Mouse (Mus musculus) neural tube, embryonic 15.5 days (tissue): Measurements from ENCODE around the gene Nanos3. TPM values are rescaled to one million over a fixed set of nuclear protein-coding genes. Genes with fewer than 3 reads are reported as not detected.
A peak's percentile ranks its signal among the peaks of the same experiment; 100 is the strongest.

Experiments used
- ATAC-seq: fragments of 200-750 bp; cut with Nextera tagmentation; 2 replicates; pipeline ENCODE4 v1.8.0; 2017; ENCODE audit warnings: mild to moderate bottlenecking, moderate TSS enrichment, moderate library complexity; ENCODE audit not compliant: low FRiP score
- H3K27ac ChIP-seq: fragments of 300-500 bp; sonication (generic); replicated peaks from 2 replicates; pipeline ENCODE4 v1.5.1; 2015; ENCODE audit warnings: mild to moderate bottlenecking, inconsistent platforms
- H3K27me3 ChIP-seq: fragments of 300-500 bp; sonication (generic); replicated peaks from 2 replicates; pipeline ENCODE4 v1.6.1; 2015; ENCODE audit warnings: inconsistent platforms
- H3K36me3 ChIP-seq: fragments of 300-500 bp; sonication (generic); 2 replicates; pipeline ENCODE4 v1.6.1; 2015; ENCODE audit warnings: inconsistent platforms
- H3K4me1 ChIP-seq: fragments of 300-500 bp; sonication (generic); 2 replicates; pipeline ENCODE4 v1.6.1; 2015; ENCODE audit warnings: inconsistent platforms
- H3K4me2 ChIP-seq: fragments of 300-500 bp; sonication (generic); 2 replicates; pipeline ENCODE4 v1.6.1; 2015; ENCODE audit warnings: inconsistent platforms, mild to moderate bottlenecking, moderate library complexity
- H3K4me3 ChIP-seq: fragments of 300-500 bp; sonication (generic); replicated peaks from 2 replicates; pipeline ENCODE4 v1.5.1; 2015; ENCODE audit warnings: mild to moderate bottlenecking, inconsistent platforms
- H3K9ac ChIP-seq: fragments of 300-500 bp; sonication (generic); replicated peaks from 2 replicates; pipeline ENCODE4 v1.6.1; 2015; ENCODE audit warnings: mild to moderate bottlenecking, inconsistent platforms
- H3K9me3 ChIP-seq: fragments of 300-500 bp; sonication (generic); replicated peaks from 2 replicates; pipeline ENCODE4 v1.6.1; 2016; ENCODE audit warnings: inconsistent platforms
- WGBS: fragments of 180-500 bp; shearing (Covaris S2); methylation state at CpG from one replicate; pipeline ENCODE4 v1.1.7; 2015; ENCODE audit warnings: mixed read lengths; 5-methylcytosine and 5-hydroxymethylcytosine counted together
- polyA plus RNA-seq: library from polyadenylated mRNA; unstranded; fragments of >200 nt; fragmentation: Nextera tagmentation; extraction: Ambion mirVana; gene quantifications from 2 replicates; pipeline ENCODE4 v1.2.1, GENCODE M21; 2015

Gene Nanos3
- polyA plus RNA-seq, 1 experiment from 2014 or later, result 11.9 TPM

DNA sequence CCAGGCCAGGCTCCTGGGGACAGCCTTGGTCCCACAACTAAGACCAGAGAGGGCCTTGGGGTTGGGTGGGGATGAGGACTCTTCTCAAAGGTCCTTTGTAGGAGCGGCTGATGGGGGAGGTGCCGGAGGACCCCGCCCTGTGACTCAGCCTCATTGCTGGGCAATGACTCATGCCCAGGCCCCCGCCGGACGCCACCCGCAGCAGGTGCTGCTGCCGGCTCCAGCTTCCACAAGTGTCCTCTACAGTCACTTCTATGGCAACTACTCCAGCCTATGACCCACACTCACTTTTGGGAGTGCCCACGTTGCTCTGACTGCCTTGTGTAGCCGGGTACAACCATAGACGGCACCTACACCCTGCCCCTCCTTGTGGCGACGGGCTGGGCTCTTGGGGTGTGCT lies 7.0 kb upstream of the Nanos3 start:
- Histone ChIP-seq H3K36me3 (no peaks in the 10 kb centered on the region), H3K27me3 (peaks cover 5% of the 10 kb centered on the region; the same call in 1 of the 2 replicates), H3K4me3 (peak overlapping the region; percentile 17; the same call in 1 of the 2 replicates), H3K4me2 (peak overlapping the region; percentile 48), H3K4me1 (peaks cover 19% of the 10 kb centered on the region), H3K9ac (0 out of 2 replicates have a peak overlapping the region, but pooled peaks have one; percentile 5), H3K9me3 (no peaks in the 10 kb centered on the region), H3K27ac (peak overlapping the region; percentile 73)
- 31% methylated on average over 13 of the region's 13 CpGs for whole genome bisulfite sequencing
- ATAC-seq, result 0 out of 2 replicates have a peak, but pooled peaks have one; percentile 9

DNA sequence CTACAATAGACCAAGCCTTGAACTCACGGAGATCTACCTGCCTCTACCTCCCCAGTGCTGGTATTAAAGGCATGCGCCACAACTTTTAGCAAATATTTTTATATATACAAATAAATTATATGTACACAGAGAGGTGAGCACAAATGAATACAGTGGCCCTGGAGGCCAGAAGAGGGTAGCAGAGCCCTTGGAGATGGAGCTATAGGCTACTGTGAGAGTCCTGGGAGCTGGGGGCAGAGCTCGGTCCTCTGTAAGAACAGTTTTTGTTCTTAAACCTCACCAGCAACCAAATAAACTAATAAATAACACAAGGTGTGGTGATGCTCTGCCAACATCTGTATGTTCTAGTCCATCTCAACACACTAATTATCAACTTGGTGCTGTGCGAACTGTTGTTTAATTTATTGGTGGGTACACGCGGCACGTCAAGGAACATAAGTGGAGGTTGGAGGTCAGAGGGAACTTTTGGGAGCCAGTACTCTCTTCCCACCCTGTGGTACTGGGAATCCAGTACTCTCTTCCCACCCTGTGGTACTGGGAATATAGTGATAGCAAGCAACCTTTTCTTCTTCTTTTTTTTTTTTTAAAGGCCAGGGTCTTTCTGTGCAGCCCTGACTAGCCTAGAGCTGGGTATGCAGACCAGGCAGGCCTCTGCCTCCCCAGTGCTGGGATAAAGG lies 5.3 kb upstream of the Nanos3 start:
- Histone ChIP-seq H3K9ac (no peak overlapping the region), H3K9me3 (no peaks in the 10 kb centered on the region), H3K4me1 (peaks cover 26% of the 10 kb centered on the region), H3K4me3 (no peak overlapping the region), H3K36me3 (no peaks in the 10 kb centered on the region), H3K27me3 (peaks cover 5% of the 10 kb centered on the region; the same call in 1 of the 2 replicates), H3K27ac (no peak overlapping the region), H3K4me2 (no peak overlapping the region)
- 90% methylated on average over 7 of the region's 7 CpGs for WGBS
- ATAC-seq, result no peak

GRCm38 (mm10) chr8:84189603-84190002 lies 4.6 kb upstream of the Nanos3 start:
- Histone ChIP-seq H3K27ac (no peak overlapping the region), H3K36me3 (no peaks in the 10 kb centered on the region), H3K4me3 (no peak overlapping the region), H3K4me1 (peaks cover 30% of the 10 kb centered on the region), H3K9ac (no peak overlapping the region), H3K27me3 (peaks cover 5% of the 10 kb centered on the region; the same call in 1 of the 2 replicates), H3K4me2 (no peak overlapping the region), H3K9me3 (no peaks in the 10 kb centered on the region)
- WGBS, result 62% methylated on average over 4 of the region's 4 CpGs
- no peak for ATAC-seq

DNA sequence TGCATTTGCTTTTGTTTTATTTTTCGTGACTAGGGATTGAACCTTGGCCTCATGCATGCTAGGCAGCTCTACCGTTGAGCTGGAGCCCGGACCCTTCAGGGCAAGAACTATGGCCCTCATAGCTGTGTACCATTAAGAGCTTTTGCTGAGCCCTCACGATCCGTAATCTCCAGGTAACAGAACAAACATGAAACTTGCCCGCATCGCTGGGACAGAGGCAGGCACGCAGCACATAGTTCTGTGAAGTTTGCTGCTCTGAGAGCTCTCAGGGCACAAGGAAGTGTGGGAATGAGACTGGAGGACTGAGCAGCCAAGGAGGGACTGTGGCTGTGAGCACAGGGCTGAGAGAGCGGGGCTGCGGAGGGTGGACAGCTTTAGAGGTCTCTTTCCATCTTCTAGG lies 3.7 kb upstream of the Nanos3 start:
- no peak overlapping the region for H3K27ac ChIP-seq
- H3K27me3 ChIP-seq, result peaks cover 5% of the 10 kb centered on the region; the same call in 1 of the 2 replicates
- no peaks in the 10 kb centered on the region for H3K36me3 ChIP-seq
- ATAC-seq, result no peak
- 89% methylated on average over 10 of the region's 10 CpGs for WGBS
- H3K4me2 ChIP-seq, result no peak overlapping the region
- H3K4me3 ChIP-seq, result no peak overlapping the region
- H3K9ac ChIP-seq, result no peak overlapping the region
- no peaks in the 10 kb centered on the region for H3K9me3 ChIP-seq
- peaks cover 38% of the 10 kb centered on the region for H3K4me1 ChIP-seq

DNA sequence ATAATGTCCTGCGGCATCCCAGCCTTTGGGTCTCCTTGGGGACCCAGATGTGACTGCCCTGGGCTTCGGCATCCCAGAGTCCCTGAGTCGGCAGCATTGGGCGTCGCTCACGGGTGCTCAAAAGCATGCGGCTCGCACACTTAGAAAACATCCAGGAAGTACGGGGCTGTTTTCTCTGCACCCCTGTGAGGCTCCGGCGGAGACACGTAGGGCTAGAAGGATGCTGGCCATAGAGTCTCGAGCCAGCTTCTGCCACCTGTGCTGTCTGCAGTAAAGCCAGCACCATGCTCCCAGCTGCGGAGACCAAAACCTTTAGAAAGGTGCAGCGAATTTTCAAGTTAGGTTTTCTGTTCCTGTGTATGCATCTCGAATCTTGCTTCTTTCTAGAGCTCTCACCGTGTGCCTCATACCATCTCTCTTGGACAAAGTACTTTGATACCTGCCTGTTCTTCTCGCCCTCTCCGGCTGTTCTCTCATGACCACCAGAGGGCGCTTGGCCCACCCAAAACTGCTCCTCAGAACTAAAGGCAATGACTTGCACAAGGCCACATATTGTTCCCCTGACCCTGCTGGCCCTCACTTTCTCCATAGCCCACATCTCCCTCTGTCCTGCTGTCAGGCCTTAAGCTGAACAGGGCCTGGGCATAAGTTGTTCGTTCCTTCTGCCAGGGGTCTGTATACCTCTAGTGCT lies 2.2 kb upstream of the Nanos3 start:
- peak overlapping the region; percentile 64 for H3K4me2 ChIP-seq
- peak overlapping the region; percentile 29 for H3K4me3 ChIP-seq
- no peaks in the 10 kb centered on the region for H3K9me3 ChIP-seq
- peak overlapping the region; percentile 45 for H3K9ac ChIP-seq
- peaks cover 5% of the 10 kb centered on the region; the same call in 1 of the 2 replicates for H3K27me3 ChIP-seq
- no peaks in the 10 kb centered on the region for H3K36me3 ChIP-seq
- H3K4me1 ChIP-seq, result peaks cover 38% of the 10 kb centered on the region
- no peak for ATAC-seq
- WGBS, result 3% methylated on average over 21 of the region's 21 CpGs
- 0 out of 2 replicates have a peak overlapping the region, but pooled peaks have one; percentile 23 for H3K27ac ChIP-seq

DNA sequence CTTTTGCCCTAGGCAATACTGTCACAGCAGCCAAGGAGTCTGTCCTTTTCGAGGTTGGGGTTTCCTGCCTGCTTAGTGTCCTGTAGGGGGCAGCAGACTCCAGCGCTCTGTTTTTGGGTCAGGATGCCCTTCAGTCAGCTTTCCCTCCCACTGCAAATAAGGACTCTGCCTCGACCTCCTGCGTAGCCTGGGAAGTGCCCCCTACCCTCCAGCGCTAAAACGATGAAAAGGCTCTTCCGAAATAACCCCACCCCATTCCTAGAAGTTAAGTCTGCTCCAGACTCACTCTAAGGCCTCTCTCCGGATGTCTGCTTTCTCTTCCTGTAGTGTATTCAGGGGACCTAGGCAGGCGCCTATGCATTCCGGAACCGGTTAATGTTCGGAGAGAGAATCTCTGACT lies 1.5 kb upstream of the Nanos3 start:
- H3K9me3 ChIP-seq, result no peaks in the 10 kb centered on the region
- H3K4me1 ChIP-seq, result peaks cover 38% of the 10 kb centered on the region
- peak overlapping the region; percentile 64 for H3K4me2 ChIP-seq
- H3K36me3 ChIP-seq, result no peaks in the 10 kb centered on the region
- WGBS, result 1% methylated on average over 12 of the region's 12 CpGs
- peak overlapping the region; percentile 29 for H3K4me3 ChIP-seq
- peaks cover 5% of the 10 kb centered on the region; the same call in 1 of the 2 replicates for H3K27me3 ChIP-seq
- H3K27ac ChIP-seq, result 0 out of 2 replicates have a peak overlapping the region, but pooled peaks have one; percentile 23
- H3K9ac ChIP-seq, result peak overlapping the region; percentile 45
- no peak for ATAC-seq

- 18% methylated on average over 21 of the region's 21 CpGs for WGBS
- Histone ChIP-seq H3K27me3 (peaks cover 5% of the 10 kb centered on the region; the same call in 1 of the 2 replicates), H3K4me2 (peak overlapping the region; percentile 83), H3K9me3 (no peaks in the 10 kb centered on the region), H3K4me1 (peaks cover 58% of the 10 kb centered on the region), H3K36me3 (no peaks in the 10 kb centered on the region), H3K9ac (peak overlapping the region; percentile 92), H3K27ac (peak overlapping the region; percentile 95), H3K4me3 (peak overlapping the region; percentile 74)
- ATAC-seq, result peak; percentile 5
Observed at GRCm38 (mm10) chr8:84184085-84185043, 653 bp downstream of the Nanos3 start.

- Histone ChIP-seq H3K9me3 (no peaks in the 10 kb centered on the region), H3K9ac (peak overlapping the region; percentile 92), H3K36me3 (0 out of 2 replicates have a peak, but pooled peaks cover under 1% of the 10 kb centered on the region), H3K27ac (peak overlapping the region; percentile 95), H3K27me3 (peaks cover 5% of the 10 kb centered on the region; the same call in 1 of the 2 replicates), H3K4me2 (peak overlapping the region; percentile 83), H3K4me1 (peaks cover 67% of the 10 kb centered on the region), H3K4me3 (peak overlapping the region; percentile 74)
- under 1% methylated on average over 84 of the region's 87 CpGs for whole genome bisulfite sequencing
- peak; percentile 71 for ATAC-seq
Observed at GRCm38 (mm10) chr8:84183261-84184084, 1.5 kb downstream of the Nanos3 start.

GRCm38 (mm10) chr8:84182833-84183232 lies 2.2 kb downstream of the Nanos3 start:
- peaks cover 69% of the 10 kb centered on the region for H3K4me1 ChIP-seq
- H3K9ac ChIP-seq, result peak overlapping the region; percentile 92
- H3K4me2 ChIP-seq, result peak overlapping the region; percentile 83
- no peaks in the 10 kb centered on the region for H3K9me3 ChIP-seq
- WGBS, result 44% methylated on average over 4 of the region's 4 CpGs
- peak overlapping the region; percentile 95 for H3K27ac ChIP-seq
- H3K4me3 ChIP-seq, result peak overlapping the region; percentile 74
- H3K36me3 ChIP-seq, result peaks cover 6% of the 10 kb centered on the region; the same call in 1 of the 2 replicates
- ATAC-seq, result peak; percentile 6; the same call in 1 of the 2 replicates
- H3K27me3 ChIP-seq, result peaks cover 5% of the 10 kb centered on the region; the same call in 1 of the 2 replicates

DNA sequence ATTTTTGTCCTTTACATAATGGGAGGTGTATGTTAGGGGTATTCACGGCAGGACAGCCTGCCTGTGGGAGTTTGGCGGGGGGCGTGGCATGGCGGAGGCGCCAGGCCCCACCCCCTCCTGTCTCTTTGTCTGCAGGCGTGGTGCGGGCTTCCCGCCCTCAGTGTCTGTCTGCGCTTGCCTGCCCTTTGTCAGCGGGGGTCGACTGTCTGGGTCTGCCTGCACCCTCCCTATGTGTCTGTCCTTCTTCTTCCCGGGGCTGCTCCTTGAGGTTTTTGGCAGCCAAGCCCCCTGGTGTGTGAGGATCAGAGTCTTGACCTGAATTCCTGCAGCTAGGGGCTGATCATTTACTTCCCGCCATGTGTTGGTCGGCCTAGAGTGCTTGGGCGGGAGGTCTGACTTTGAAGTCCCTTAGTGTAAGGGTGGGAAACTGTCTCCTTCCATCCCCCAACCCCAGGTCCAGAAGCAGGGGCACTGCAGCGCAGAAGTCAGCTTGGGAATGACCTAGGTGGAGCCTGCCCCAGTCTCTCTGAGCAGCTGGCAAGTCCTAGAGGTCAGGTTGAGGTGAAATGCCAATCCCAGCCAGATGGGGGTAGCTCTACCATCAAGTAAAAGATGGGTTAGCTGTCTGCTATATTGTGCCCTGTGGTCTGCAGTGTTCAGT lies 4.4 kb downstream of the Nanos3 start:
- Histone ChIP-seq H3K4me2 (peak overlapping the region; percentile 83), H3K36me3 (peaks cover 10% of the 10 kb centered on the region), H3K27me3 (no peaks in the 10 kb centered on the region), H3K4me1 (peaks cover 71% of the 10 kb centered on the region), H3K9ac (peak overlapping the region; percentile 40), H3K27ac (peak overlapping the region; percentile 64), H3K4me3 (peak overlapping the region; percentile 29), H3K9me3 (no peaks in the 10 kb centered on the region)
- 2% methylated on average over 16 of the region's 16 CpGs for WGBS
- peak; percentile 42 for ATAC-seq
